Mouse (Mus musculus): ENCODE results near the gene Syt7. TPM values are rescaled to one million over a fixed set of nuclear protein-coding genes. Genes with fewer than 3 reads are reported as not detected.

Gene Syt7
- polyA plus RNA-seq, 1 experiment = 0.37 TPM

- TF ChIP-seq POLR2A (IDR thresholded peaks at IDR 0.05; ENCODE audit: borderline replicate concordance, control insufficient read depth, low read depth, low read length) (no peak), CTCF (IDR thresholded peaks at IDR 0.05; ENCODE audit: control insufficient read depth, insufficient read depth, low read length) (no peak)
- H3K27ac ChIP-seq (ENCODE audit: control insufficient read depth, insufficient read depth, low read depth, low read length, poor library complexity) = no peak overlapping the region
- no peak overlapping the region for H3K4me3 ChIP-seq (replicated peaks; ENCODE audit: control insufficient read depth, low read depth, low read length)
- WGBS = 82% methylated on average over 7 of the region's 7 CpGs
- H3K4me1 ChIP-seq (ENCODE audit: control insufficient read depth, insufficient read depth, low read length) = no peaks in the 10 kb centered on the region
Observed at GRCm38 (mm10) chr19:10448275-10448674, 59.4 kb downstream of the Syt7 start.

GRCm38 (mm10) chr19:10449190-10449589, 60.3 kb downstream of the Syt7 start:
- TF ChIP-seq POLR2A (IDR thresholded peaks at IDR 0.05; ENCODE audit: borderline replicate concordance, control insufficient read depth, low read depth, low read length) = no peak
- no peak for TF ChIP-seq CTCF (IDR thresholded peaks at IDR 0.05; ENCODE audit: control insufficient read depth, insufficient read depth, low read length)
- Histone ChIP-seq H3K4me1 (ENCODE audit: control insufficient read depth, insufficient read depth, low read length) (no peaks in the 10 kb centered on the region), H3K27ac (ENCODE audit: control insufficient read depth, insufficient read depth, low read depth, low read length, poor library complexity) (no peak overlapping the region), H3K4me3 (replicated peaks; ENCODE audit: control insufficient read depth, low read depth, low read length) (no peak overlapping the region)
- 71% methylated on average over 6 of the region's 6 CpGs for WGBS

- TF ChIP-seq CTCF (IDR thresholded peaks at IDR 0.05; ENCODE audit: control insufficient read depth, insufficient read depth, low read length) (peak; percentile 58), POLR2A (IDR thresholded peaks at IDR 0.05; ENCODE audit: borderline replicate concordance, control insufficient read depth, low read depth, low read length) (no peak)
- 8% methylated on average over 3 of the region's 3 CpGs for WGBS
- Histone ChIP-seq H3K4me1 (ENCODE audit: control insufficient read depth, insufficient read depth, low read length) (no peaks in the 10 kb centered on the region), H3K27ac (ENCODE audit: control insufficient read depth, insufficient read depth, low read depth, low read length, poor library complexity) (no peak overlapping the region), H3K4me3 (replicated peaks; ENCODE audit: control insufficient read depth, low read depth, low read length) (no peak overlapping the region)
Observed at GRCm38 (mm10) chr19:10449708-10450107, 60.8 kb downstream of the Syt7 start.

DNA sequence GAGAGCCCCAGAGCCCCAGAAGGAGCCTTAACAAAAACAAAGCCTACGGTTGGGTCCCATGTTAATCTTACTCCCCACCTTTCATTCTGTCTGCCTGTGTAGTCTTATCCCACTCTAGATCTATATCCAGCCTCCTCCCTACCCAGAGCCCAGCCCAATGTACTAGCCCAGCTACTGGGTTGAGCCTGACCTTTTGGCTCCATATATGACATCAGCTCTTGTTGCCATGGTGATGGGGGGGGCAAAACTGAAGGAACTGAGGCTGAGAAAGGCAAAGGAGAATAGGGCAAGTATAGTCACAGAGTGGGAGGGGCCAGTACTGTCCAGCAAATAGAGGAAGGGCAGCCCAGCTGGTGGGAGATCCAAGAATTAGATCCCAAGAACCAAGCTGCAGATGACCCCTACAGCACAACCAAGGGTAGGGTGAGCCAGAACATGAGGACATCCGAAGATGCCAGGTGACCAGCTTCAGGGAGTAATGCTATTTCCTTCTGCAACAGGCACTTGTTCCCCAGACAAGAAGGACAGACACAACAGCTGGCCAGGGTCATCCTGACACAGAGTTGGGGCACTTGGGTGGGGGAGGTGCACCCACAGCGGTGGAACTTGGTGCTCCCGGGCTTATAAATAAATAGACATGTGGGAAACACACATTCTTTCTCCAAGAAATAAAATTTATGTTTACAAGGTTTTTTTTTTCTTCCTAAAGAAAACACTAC, 66.0 kb downstream of the Syt7 start:
- no peak overlapping the region for H3K27ac ChIP-seq (ENCODE audit: control insufficient read depth, insufficient read depth, low read depth, low read length, poor library complexity)
- no peak overlapping the region for H3K4me3 ChIP-seq (replicated peaks; ENCODE audit: control insufficient read depth, low read depth, low read length)
- no peak for TF ChIP-seq POLR2A (IDR thresholded peaks at IDR 0.05; ENCODE audit: borderline replicate concordance, control insufficient read depth, low read depth, low read length)
- no peak for TF ChIP-seq CTCF (IDR thresholded peaks at IDR 0.05; ENCODE audit: control insufficient read depth, insufficient read depth, low read length)
- WGBS = 59% methylated on average over 4 of the region's 4 CpGs
- no peaks in the 10 kb centered on the region; the same call in 1 of the 2 replicates for H3K4me1 ChIP-seq (ENCODE audit: control insufficient read depth, insufficient read depth, low read length)

DNA sequence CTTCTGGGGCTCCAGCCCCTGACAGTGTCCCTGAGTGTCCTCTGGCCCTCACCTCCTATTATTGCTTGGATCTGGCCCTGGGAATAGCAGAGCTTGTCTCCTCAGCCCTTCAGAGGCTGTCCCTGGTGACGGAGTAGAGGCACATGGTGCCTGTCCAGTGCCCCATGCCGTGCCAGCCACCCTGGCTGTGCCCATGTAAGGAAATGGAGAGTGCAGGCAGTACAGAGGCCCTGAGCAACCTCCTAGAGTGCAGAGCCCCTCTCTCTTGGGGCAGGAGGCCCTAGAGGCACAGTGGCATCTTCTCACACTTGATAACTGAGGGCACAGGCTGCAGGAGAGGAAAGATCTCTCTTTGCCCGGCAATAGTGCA, 66.5 kb downstream of the Syt7 start:
- Histone ChIP-seq H3K27ac (ENCODE audit: control insufficient read depth, insufficient read depth, low read depth, low read length, poor library complexity) (no peak overlapping the region), H3K4me3 (replicated peaks; ENCODE audit: control insufficient read depth, low read depth, low read length) (no peak overlapping the region), H3K4me1 (ENCODE audit: control insufficient read depth, insufficient read depth, low read length) (no peaks in the 10 kb centered on the region; the same call in 1 of the 2 replicates)
- 73% methylated on average over 3 of the region's 3 CpGs for WGBS
- TF ChIP-seq CTCF (IDR thresholded peaks at IDR 0.05; ENCODE audit: control insufficient read depth, insufficient read depth, low read length) (no peak), POLR2A (IDR thresholded peaks at IDR 0.05; ENCODE audit: borderline replicate concordance, control insufficient read depth, low read depth, low read length) (no peak)

DNA sequence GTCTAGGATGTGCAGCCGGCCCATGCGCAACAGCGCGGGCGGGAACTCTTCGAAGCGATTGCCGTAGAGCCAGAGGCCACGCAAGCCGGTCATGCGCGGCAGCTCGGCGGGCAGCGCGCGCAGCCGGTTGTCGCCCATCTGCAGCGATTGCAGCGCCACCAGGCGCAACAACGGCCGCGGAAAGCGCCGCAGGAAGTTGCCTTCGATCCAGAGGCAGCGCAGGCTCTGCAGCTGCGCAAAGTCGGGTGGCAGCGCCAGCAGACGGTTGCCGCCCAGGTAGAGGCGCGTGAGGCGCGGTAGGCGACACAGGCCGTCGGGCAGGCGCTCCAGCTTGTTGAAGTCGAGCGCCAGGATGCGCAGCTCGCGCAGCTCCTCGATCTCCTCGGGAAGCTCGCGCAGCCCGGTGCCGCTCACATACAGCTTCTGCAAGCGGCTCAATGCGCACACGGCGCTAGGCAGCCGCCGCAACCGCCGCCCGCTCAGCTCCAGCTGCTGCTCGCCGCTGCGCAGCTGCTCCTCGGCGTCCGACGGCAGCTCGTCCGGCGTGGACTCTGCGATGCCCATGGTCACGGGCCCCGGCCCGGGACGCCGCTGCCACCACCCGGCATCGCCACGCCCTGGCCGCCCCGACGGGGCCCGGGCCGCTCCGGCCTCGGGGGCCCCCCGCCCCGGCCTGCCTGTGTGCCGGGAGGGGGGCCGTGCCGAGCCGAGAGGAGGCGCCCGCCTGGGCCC, 68.0 kb downstream of the Syt7 start, which contains the start of gene Lrrc10b:
TSS of gene Lrrc10b (minus strand) at position 722 of the 732 bp plus-strand sequence.
- TF ChIP-seq POLR2A (IDR thresholded peaks at IDR 0.05; ENCODE audit: borderline replicate concordance, control insufficient read depth, low read depth, low read length) (no peak; the same call in 1 of the 2 replicates), CTCF (IDR thresholded peaks at IDR 0.05; ENCODE audit: control insufficient read depth, insufficient read depth, low read length) (no peak)
- no peaks in the 10 kb centered on the region; the same call in 1 of the 2 replicates for H3K4me1 ChIP-seq (ENCODE audit: control insufficient read depth, insufficient read depth, low read length)
- H3K27ac ChIP-seq (ENCODE audit: control insufficient read depth, insufficient read depth, low read depth, low read length, poor library complexity) = peak within 1 kb of the TSS; percentile 24; the same call in 1 of the 2 replicates
- WGBS = 1% methylated on average over 95 of the region's 96 CpGs
- no peak within 1 kb of the TSS for H3K4me3 ChIP-seq (replicated peaks; ENCODE audit: control insufficient read depth, low read depth, low read length)

DNA sequence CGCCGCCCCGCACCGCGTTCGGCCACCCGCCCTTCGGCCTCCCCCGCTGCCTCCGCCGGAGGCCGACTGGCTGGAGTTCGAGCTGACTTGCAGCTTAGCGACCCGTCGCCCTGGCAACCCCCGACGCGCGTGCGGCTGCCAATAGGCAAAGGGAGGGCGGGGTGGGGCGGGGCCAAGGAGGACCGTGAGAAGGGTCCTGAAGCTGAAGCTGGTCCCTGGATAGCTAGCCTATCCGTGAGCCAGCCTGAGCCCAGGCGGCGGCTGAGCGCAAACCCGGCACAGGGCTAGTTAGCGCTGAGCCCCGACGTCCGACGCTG, 68.6 kb downstream of the Syt7 start:
- no peaks in the 10 kb centered on the region; the same call in 1 of the 2 replicates for H3K4me1 ChIP-seq (ENCODE audit: control insufficient read depth, insufficient read depth, low read length)
- no peak overlapping the region for H3K4me3 ChIP-seq (replicated peaks; ENCODE audit: control insufficient read depth, low read depth, low read length)
- H3K27ac ChIP-seq (ENCODE audit: control insufficient read depth, insufficient read depth, low read depth, low read length, poor library complexity) = no peak overlapping the region; the same call in 1 of the 2 replicates
- WGBS = 1% methylated on average over 34 of the region's 34 CpGs
- TF ChIP-seq POLR2A (IDR thresholded peaks at IDR 0.05; ENCODE audit: borderline replicate concordance, control insufficient read depth, low read depth, low read length) = no peak
- no peak for TF ChIP-seq CTCF (IDR thresholded peaks at IDR 0.05; ENCODE audit: control insufficient read depth, insufficient read depth, low read length)

DNA sequence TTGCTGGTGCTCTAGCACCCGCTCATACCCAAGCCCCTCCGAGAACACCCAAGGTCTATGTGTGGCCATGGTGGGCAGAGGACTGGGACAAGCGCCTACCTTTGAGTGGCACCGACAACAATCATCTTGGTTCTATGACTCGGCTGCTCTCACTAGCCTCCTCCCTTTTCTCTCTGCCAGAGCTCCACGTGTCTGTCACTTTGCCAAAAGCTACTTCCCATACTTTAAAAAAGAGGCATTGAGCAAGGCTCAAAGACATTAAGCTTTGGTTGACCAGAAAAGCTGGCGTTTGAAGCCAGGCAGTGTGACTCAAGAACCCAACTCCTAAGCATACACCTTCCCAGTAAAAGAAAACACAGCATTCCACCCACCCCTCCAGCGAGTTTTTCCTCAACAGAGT, 69.2 kb downstream of the Syt7 start:
- TF ChIP-seq POLR2A (IDR thresholded peaks at IDR 0.05; ENCODE audit: borderline replicate concordance, control insufficient read depth, low read depth, low read length) (no peak), CTCF (IDR thresholded peaks at IDR 0.05; ENCODE audit: control insufficient read depth, insufficient read depth, low read length) (no peak)
- Histone ChIP-seq H3K27ac (ENCODE audit: control insufficient read depth, insufficient read depth, low read depth, low read length, poor library complexity) (no peak overlapping the region), H3K4me1 (ENCODE audit: control insufficient read depth, insufficient read depth, low read length) (no peaks in the 10 kb centered on the region; the same call in 1 of the 2 replicates), H3K4me3 (replicated peaks; ENCODE audit: control insufficient read depth, low read depth, low read length) (no peak overlapping the region)
- 19% methylated on average over 8 of the region's 8 CpGs for WGBS

All from bone marrow, adult 2 months (tissue).